Mouse (Mus musculus): ENCODE measurements at regions not wholly inside any gene's neighbourhood (a gene's known extent, or its start where the extent isn't known, plus 50 kb on each side); places are given as distances from the start of the nearest gene placed in this dataset.
A peak's percentile ranks its signal among the peaks of the same experiment; 100 is the strongest.

GRCm38 (mm10) chr15:59799124-59799815, 217.1 kb downstream of the 4933412E24Rik start:
- Histone ChIP-seq H3K4me1 (replicated peaks; ENCODE audit: control insufficient read depth, insufficient read depth, low read length) (peaks cover 6% of the 10 kb centered on the region; the same call in 1 of the 2 replicates), H3K9me3 (ENCODE audit: control insufficient read depth) (no peaks in the 10 kb centered on the region), H3K4me2 (replicated peaks; ENCODE audit: low read depth) (no peak overlapping the region), H3K4me3 (ENCODE audit: low read depth, low read length) (no peak overlapping the region), H3K27me3 (replicated peaks; ENCODE audit: control insufficient read depth, insufficient read depth, low read length) (no peaks in the 10 kb centered on the region), H3K9ac (ENCODE audit: low read depth, low read length) (no peak overlapping the region), H3K36me3 (ENCODE audit: control insufficient read depth, insufficient read depth) (no peaks in the 10 kb centered on the region), H3K27ac (ENCODE audit: low read depth, low read length) (peak overlapping the region; percentile 83)
- ATAC-seq: peak; percentile 98
- 75% methylated on average over 3 of the region's 3 CpGs for WGBS
- no peak for TF ChIP-seq CTCF (IDR thresholded peaks at IDR 0.05; ENCODE audit: low read depth)

DNA sequence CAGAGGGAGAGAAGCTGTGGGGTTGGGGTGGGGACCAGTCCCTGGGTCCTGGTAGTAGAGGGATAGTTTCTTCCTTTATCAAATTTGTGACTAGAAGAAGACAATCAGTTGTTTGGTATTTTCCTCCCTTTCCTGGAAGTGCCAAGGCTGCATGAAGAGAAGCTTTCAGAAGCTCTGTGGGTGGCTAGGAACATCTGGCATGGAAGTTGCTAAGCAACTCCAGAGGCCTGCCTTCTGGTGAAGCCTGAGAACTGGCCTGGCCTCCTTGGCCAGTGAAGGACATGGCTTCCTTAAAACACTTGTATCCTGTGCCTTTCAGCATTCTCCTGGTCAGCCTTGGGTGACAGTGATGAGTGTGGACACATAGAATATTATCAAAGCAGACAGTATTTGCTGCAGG, 217.9 kb downstream of the 4933412E24Rik start:
- H3K27me3 ChIP-seq (replicated peaks; ENCODE audit: control insufficient read depth, insufficient read depth, low read length): no peaks in the 10 kb centered on the region
- H3K9me3 ChIP-seq (ENCODE audit: control insufficient read depth): no peaks in the 10 kb centered on the region
- H3K27ac ChIP-seq (ENCODE audit: low read depth, low read length): peak overlapping the region; percentile 83
- no peak overlapping the region for H3K4me2 ChIP-seq (replicated peaks; ENCODE audit: low read depth)
- peaks cover 6% of the 10 kb centered on the region; the same call in 1 of the 2 replicates for H3K4me1 ChIP-seq (replicated peaks; ENCODE audit: control insufficient read depth, insufficient read depth, low read length)
- no peaks in the 10 kb centered on the region for H3K36me3 ChIP-seq (ENCODE audit: control insufficient read depth, insufficient read depth)
- no peak for ATAC-seq
- H3K9ac ChIP-seq (ENCODE audit: low read depth, low read length): no peak overlapping the region
- TF ChIP-seq CTCF (IDR thresholded peaks at IDR 0.05; ENCODE audit: low read depth): no peak
- no peak overlapping the region for H3K4me3 ChIP-seq (ENCODE audit: low read depth, low read length)

DNA sequence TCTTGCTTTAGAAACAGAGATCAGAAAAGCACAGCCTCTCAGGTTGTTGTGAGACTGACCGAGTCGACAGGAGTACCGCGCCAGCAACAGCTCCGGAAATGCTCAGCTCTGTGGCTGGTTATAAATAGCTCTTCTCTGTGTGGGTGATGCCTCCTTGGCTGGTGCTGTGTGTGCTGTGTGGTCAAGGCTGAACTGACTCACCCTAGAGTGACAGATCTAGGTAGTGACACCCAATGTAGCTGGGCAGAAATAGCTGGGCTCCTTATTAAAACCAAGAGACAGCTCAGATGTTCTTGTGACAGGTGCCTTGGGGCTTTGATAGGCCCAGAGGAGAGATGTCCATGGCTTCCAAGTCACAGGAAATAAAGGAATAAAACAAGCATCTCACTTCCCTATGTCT, 220.7 kb downstream of the 4933412E24Rik start:
- Histone ChIP-seq H3K27me3 (replicated peaks; ENCODE audit: control insufficient read depth, insufficient read depth, low read length) (no peaks in the 10 kb centered on the region), H3K4me1 (replicated peaks; ENCODE audit: control insufficient read depth, insufficient read depth, low read length) (peaks cover 6% of the 10 kb centered on the region; the same call in 1 of the 2 replicates), H3K9ac (ENCODE audit: low read depth, low read length) (no peak overlapping the region), H3K9me3 (ENCODE audit: control insufficient read depth) (no peaks in the 10 kb centered on the region), H3K36me3 (ENCODE audit: control insufficient read depth, insufficient read depth) (no peaks in the 10 kb centered on the region), H3K27ac (ENCODE audit: low read depth, low read length) (no peak overlapping the region), H3K4me2 (replicated peaks; ENCODE audit: low read depth) (no peak overlapping the region), H3K4me3 (ENCODE audit: low read depth, low read length) (no peak overlapping the region)
- ATAC-seq: no peak
- WGBS: 80% methylated on average over 5 of the region's 5 CpGs
- TF ChIP-seq CTCF (IDR thresholded peaks at IDR 0.05; ENCODE audit: low read depth): no peak

DNA sequence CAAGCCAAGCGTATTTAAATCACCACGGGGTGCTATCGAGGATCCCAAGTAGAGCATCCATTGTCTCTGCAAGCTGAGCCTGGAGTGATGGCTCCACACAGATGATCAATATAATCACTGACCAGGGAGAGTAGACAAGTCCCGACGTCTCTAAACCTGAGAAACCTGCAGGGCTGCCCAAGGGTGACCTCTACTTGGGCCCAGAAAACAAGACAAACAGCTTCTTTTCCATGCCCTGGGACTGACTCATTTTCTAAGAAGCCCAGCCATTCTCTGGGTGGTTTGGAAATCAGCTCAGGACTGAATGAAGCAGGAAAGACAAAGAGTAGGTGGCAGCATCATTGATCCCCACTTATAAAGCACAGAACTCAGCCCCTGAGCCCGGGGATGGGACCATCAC, 221.5 kb downstream of the 4933412E24Rik start:
- Histone ChIP-seq H3K4me1 (replicated peaks; ENCODE audit: control insufficient read depth, insufficient read depth, low read length) (peaks cover 6% of the 10 kb centered on the region; the same call in 1 of the 2 replicates), H3K9me3 (ENCODE audit: control insufficient read depth) (no peaks in the 10 kb centered on the region), H3K4me2 (replicated peaks; ENCODE audit: low read depth) (no peak overlapping the region), H3K9ac (ENCODE audit: low read depth, low read length) (no peak overlapping the region), H3K27ac (ENCODE audit: low read depth, low read length) (no peak overlapping the region), H3K27me3 (replicated peaks; ENCODE audit: control insufficient read depth, insufficient read depth, low read length) (no peaks in the 10 kb centered on the region), H3K4me3 (ENCODE audit: low read depth, low read length) (no peak overlapping the region), H3K36me3 (ENCODE audit: control insufficient read depth, insufficient read depth) (no peaks in the 10 kb centered on the region)
- WGBS: 84% methylated on average over 6 of the region's 6 CpGs
- no peak for ATAC-seq
- TF ChIP-seq CTCF (IDR thresholded peaks at IDR 0.05; ENCODE audit: low read depth): no peak

DNA sequence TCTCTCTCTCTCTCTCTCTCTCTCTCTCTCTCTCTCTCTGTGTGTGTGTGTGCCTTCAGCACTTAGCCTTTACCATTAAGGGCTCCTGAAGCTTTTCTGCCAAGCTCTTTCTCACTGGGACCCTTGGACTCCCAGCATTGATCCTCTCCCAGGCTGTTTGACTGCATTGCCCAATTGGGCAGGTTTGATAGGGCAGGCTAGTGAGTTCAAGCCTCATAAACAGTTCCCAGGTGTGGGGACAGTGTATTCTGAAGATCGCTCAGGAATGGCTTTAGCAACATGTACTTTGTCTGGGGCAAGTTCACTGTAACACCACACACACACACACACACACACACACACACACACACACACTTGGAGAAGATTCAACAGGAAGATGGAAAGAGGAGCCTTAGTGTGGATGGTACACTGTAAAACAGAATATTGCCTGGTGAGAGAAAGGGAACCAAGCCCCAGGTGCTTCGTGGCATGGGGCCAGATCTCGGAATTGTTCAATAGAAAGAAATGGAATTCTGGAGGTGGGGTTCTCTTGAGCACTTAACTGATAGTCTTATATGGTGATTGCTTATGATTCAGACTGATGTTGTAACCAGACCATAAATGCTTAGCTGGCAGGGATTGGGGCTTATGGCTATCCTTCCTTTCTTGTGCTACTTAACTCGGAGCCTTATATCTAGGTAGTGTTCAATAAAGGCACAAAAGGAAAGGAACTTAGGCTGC, 229.5 kb downstream of the 4933412E24Rik start:
- ATAC-seq: peak; percentile 95
- H3K4me2 ChIP-seq (replicated peaks; ENCODE audit: low read depth): no peak overlapping the region
- no peaks in the 10 kb centered on the region for H3K27me3 ChIP-seq (replicated peaks; ENCODE audit: control insufficient read depth, insufficient read depth, low read length)
- H3K9ac ChIP-seq (ENCODE audit: low read depth, low read length): no peak overlapping the region
- no peak for TF ChIP-seq CTCF (IDR thresholded peaks at IDR 0.05; ENCODE audit: low read depth)
- H3K4me1 ChIP-seq (replicated peaks; ENCODE audit: control insufficient read depth, insufficient read depth, low read length): no peaks in the 10 kb centered on the region; the same call in 1 of the 2 replicates
- H3K9me3 ChIP-seq (ENCODE audit: control insufficient read depth): no peaks in the 10 kb centered on the region
- H3K36me3 ChIP-seq (ENCODE audit: control insufficient read depth, insufficient read depth): no peaks in the 10 kb centered on the region
- H3K4me3 ChIP-seq (ENCODE audit: low read depth, low read length): no peak overlapping the region
- peak overlapping the region; percentile 73 for H3K27ac ChIP-seq (ENCODE audit: low read depth, low read length)
- WGBS: 49% methylated on average over 4 of the region's 4 CpGs

DNA sequence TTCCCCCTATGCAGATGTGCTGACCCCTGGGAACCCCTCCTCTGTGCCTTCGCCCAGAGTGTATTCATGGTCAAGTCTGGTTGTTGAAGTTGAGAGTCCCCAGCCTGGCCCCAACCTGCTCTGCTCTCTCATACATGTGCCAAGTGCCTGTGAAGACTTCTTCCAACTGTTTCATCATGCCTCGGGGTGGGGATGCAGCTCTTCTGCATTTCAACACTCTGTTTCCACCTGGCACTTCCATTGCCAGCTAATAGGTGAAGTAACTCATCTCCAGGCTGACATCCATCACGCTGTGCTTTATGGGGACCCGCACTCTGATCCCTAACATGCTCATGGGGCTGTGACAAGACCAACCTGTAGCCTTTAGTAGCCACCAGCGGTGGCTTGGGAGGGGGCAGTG, 230.4 kb downstream of the 4933412E24Rik start:
- no peak for ATAC-seq
- H3K27ac ChIP-seq (ENCODE audit: low read depth, low read length): peak overlapping the region; percentile 73
- 0 out of 2 replicates have a peak overlapping the region, but pooled peaks have one; percentile 3 for H3K4me2 ChIP-seq (replicated peaks; ENCODE audit: low read depth)
- H3K4me3 ChIP-seq (ENCODE audit: low read depth, low read length): no peak overlapping the region
- no peaks in the 10 kb centered on the region; the same call in 1 of the 2 replicates for H3K4me1 ChIP-seq (replicated peaks; ENCODE audit: control insufficient read depth, insufficient read depth, low read length)
- H3K27me3 ChIP-seq (replicated peaks; ENCODE audit: control insufficient read depth, insufficient read depth, low read length): no peaks in the 10 kb centered on the region
- H3K9ac ChIP-seq (ENCODE audit: low read depth, low read length): no peak overlapping the region
- no peaks in the 10 kb centered on the region for H3K36me3 ChIP-seq (ENCODE audit: control insufficient read depth, insufficient read depth)
- 81% methylated on average over 5 of the region's 5 CpGs for WGBS
- TF ChIP-seq CTCF (IDR thresholded peaks at IDR 0.05; ENCODE audit: low read depth): no peak
- H3K9me3 ChIP-seq (ENCODE audit: control insufficient read depth): no peaks in the 10 kb centered on the region
